Mouse (Mus musculus) cerebellum, adult 2 months (tissue): Measurements from ENCODE around the gene Mid1.
"Not testable (repeated sequence)": the region's sequence is repeated elsewhere in the genome, so short reads cannot be mapped to it uniquely, and the experiment has no call there.

Source experiments
- CTCF ChIP-seq: fragments of 200-500 bp; IDR thresholded peaks from 2 replicates; pipeline ENCODE4 v1.5.1; 2011; ENCODE audit warnings: low read depth, mild to moderate bottlenecking, control low read depth, low read length, moderate library complexity, borderline replicate concordance; ENCODE audit not compliant: insufficient read depth
- POLR2A ChIP-seq: fragments of 200-500 bp; IDR thresholded peaks from 2 replicates; pipeline ENCODE4 v1.6.1; 2011; ENCODE audit warnings: low read length, control low read depth, borderline replicate concordance; ENCODE audit not compliant: insufficient read depth

- TF ChIP-seq POLR2A, CTCF: not testable (repeated sequence)
Measured at GRCm38 (mm10) chrX:169992086-169992930, 307.3 kb downstream of the Mid1 start.
